Mouse (Mus musculus) adipocyte (in vitro differentiated cells): ENCODE data around the gene Gm42742.
A peak's percentile ranks its signal among the peaks of the same experiment; 100 is the strongest.

ENCODE experiments used
- DNase-seq: peaks from one replicate; pipeline ENCODE4 v3.0.0-alpha.2; 2016; ENCODE audit warnings: low spot score

Gene Gm42742

DNA sequence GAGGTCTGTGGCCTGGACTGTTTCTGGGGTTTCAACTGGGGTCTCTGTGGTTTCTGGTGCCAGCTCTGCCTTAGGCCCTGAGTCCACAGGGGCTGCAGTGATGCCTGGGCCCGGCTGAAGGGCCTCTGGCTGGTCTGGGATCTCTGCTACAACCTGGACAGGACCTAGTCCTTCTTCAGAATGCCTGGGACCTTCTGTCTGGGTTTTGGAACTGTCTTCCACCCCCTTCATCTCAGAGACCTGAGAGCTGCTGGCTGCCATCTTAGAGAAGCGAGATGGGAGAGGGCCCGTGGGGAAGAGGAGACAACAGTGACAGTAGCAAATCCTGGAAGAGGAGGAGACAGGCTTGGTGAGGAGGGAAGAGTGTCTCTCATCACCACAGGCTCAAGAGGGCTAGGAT is 866 bp downstream of the Gm42742 start:
- no peak for DNase-seq

DNA sequence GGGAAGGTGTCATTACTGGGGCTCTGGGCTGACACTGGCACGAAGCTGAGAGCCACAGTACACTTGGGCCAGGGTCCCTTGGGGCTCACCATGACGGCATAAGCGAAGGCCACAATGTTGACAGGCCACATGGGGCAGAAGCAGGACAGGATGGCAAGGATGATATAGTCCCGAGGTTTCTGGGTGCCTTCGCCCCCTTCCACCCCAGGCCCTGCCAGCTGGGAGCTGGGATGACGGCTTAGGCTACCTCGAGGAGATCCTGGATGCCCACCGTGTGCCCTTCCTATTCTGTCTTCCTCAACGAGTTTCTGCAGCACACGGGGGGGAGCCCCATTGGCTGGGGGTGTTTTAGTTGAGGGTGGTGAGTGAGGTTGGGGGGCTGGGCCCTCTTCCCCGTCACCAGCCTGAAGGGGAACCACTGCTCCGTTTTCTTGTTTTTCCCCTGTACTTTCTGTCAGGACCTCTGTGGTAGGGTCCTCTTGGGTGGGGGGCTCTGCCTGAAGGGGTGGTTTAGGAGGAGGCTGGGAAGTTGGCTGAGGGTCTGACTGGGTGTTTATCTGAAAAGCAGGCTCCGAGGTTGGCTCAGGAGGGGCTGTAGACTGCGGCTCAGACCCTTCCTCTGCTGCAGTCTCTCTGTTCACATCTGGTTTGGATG is 1.5 kb downstream of the Gm42742 start:
- DNase-seq = no peak

DNA sequence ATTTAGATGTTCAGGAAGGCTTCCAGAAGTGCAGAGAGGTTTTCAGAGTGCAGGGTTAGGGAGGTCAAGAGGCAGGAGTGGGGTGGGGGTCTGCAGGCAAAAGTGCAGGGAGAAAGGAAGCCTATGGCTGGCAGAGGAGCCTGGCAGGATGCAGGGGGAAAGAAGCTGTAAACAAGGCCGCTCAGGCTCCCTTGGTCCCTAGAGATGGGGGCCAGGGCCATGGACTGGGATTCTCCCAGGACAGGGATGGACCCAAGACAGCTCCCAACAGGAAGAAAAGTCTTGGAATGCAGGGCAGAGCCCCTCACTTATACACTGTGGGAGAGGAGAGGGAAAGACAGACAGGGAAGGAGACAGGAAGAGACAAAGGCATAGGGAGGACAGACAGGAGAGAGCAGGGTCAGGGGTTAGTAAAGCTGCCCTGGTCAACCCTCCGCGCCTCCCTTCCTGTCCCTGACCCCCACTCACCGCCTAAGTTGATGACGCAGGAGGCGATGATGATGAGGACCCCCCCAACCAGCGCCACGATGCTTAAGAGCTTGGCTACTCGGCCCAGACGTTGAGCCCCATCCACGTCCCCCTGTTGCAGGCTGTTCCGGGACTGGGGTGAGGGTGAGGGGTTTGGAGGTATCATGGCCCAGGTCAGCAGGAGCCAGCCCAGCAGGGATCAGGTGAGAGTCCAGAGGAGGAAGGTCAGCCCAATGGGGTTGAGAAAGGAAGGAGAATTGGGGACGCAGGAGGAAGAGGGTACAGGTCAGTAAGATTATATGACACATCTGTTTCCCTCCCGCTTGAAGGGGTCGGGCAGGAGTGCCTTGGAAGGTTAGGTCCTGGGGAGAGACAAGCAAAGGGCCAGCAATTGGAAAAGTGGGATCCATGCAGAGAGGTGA is 2.2 kb downstream of the Gm42742 start:
- no peak for DNase-seq

DNA sequence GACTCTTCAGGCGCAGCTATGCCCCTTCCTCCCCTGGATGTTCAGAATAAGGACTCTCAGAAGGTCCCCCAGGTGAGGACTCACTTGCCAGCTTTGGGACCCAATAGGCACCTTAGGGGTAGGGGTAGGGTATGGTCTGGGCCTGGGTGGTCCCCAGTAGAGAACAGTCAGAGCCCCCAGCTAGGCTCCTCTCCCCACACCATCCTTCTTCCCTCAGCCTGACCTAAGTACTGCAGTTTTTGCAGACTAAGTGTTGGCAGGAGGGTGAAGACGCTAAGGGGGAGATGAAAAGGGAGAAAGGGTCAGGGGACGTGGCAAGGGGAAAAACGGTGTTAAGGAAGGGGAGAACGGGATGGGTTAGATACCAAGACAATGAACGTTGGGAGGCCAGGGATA is 2.9 kb downstream of the Gm42742 start:
- no peak for DNase-seq

DNA sequence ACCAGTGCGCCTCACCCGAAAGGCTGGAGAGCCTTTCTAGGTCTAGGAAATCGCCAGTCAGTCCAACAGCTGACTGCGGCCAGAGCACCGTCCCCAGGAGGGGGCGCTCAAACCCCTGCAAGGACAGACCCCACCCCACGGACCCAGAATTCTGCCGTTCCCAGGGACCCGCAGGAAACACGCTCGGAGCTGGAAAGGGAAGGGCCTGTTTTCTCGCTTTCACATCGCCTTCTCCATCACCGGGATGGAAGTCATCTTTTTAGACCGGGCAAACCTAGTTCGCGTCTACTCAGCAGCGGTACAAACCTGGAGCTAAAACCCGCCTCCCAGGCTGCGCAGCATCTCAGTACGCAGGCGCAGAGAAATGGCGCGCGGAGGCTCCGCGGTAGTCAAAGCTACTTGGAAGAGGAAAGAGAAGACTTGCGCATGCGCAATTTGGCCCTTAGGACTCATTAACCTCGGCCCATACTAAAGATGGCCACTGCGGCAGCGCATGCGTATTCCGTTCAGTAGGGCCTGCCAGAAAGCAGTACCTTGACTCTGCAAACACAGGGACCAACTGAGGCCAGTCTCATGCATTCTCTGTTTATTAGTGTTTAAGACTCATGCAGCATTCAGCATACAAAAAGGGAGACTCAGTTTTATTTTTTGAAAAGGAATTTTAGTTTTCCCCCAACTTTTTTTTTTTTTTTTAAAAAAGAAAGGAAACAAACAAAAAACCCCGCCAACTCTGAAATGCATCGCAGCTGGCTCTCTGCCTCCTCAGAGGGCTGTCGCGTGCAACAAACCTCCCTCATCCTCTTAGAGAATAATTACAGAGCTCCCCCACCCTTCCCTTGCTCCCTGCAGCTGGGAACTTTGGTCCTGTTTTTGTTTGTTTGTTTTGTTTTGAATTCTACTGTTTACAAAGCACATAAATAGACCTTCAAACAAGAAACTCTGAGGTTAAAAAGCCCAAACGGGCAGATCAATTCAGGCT is 3.6 kb downstream of the Gm42742 start, which contains the start of gene Pagr1a:
Gene Pagr1a, minus strand, starts transcription at position 382 of the 979 bp plus-strand sequence.
- peak; percentile 98 for DNase-seq

DNA sequence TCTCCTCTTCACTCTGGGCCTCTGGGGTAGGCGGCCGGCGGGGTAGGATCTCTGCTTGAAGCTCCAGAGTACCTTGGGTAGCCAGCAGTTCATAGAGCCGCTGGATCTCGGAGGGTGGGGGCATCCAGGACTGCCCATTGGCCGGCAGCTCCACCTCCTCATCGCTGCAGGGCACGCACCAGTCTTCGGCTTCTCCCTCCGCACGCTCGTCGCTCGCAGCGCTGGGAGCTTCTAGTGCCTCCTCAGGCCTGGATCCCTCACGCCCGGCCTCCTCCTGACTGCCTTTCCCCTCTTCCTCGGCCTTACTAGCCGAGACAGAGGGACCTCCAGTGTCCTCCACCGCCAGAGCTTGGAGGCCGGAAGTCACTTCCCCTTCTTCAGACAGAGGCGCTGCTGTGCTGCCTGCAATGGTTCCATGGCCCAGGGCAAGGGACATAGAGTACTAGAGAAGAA is 4.4 kb downstream of the Gm42742 start:
- DNase-seq = no peak

DNA sequence TGATC is 4.6 kb downstream of the Gm42742 start, which contains the start of gene Pagr1b:
Gene Pagr1b, minus strand, starts transcription at position 4 of the 5 bp plus-strand sequence.
- no peak for DNase-seq

DNA sequence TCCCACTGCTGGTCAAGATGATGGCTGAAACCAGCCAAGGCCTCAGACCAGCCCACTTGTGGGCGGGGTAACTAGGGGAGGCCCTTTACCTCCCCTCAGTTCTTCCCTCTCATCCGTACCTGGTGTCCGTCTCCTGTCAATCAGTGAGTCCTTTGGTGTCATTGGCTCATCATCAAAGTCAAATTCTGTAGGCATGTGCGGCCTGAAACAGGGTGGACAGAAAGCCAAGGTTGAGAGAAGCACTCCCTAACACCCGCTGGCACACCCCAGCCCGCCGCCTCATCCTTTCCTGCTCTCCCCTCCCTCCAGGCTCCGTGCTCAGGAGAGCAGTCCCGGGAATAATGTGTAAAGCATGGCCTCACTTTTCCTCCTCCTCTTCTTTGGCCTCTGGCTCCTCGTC is 4.8 kb downstream of the Gm42742 start:
- peak; percentile 44 for DNase-seq

DNA sequence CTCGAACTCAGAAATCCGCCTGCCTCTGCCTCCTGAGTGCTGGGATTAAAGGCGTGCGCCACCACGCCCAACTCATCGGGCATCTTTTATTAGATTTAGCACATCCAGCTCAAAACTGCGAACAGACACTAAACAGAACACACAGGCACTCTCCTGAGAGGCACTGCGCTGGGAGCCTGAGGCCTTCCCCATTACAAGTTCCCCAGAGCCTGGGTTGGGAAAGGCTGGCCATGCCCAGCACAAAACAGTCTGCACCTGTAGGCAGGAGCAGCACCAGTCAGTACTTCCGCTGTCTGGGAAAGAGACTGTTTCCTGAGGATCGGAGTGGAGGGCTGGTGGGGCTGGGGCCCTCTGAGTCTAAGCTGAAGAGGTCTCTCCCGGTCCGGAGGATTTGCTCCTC is 5.9 kb downstream of the Gm42742 start:
- no peak for DNase-seq

DNA sequence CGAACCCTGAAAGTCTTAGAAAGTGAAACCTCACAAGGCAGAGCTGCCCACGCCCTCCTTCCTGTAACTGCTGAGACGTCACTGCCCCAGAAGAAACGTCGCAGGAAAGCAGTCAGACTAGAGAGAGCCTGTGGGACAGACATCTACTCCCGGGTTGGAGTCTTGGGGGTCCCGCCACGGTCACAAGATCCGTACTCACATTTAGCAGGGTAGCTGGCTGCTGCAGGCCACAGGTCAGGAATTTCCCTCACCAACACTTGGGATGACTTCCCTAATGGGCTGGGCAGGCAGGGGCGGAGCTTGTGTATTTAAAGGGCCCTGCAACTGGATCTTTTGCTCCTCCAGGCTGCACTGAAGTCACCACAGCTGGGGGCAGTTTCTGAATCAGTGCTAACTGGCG is 6.6 kb downstream of the Gm42742 start, which contains the start of gene Mvp:
Gene Mvp, minus strand, starts transcription at position 302 of the 400 bp plus-strand sequence.
- peak; percentile 76 for DNase-seq

DNA sequence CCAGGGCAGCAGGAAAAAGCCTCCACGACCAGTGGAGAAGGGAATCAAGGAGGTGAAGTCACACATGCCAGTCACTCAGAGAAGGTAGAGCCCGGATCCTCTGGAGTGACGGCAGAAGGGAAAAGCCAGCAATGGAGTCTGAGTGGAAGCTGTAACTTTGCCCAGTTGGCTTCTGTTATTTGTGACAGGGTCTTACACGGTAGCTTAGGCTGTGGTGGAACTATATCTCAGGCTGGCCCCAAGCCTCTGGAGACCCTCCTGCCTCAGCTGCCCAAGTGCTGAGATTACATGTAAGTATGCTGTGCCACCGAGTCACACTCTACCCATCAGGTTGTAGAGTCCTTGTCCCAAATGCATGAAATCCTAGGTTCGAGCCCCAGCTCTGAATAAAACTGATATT is 7.5 kb downstream of the Gm42742 start:
- DNase-seq = no peak

DNA sequence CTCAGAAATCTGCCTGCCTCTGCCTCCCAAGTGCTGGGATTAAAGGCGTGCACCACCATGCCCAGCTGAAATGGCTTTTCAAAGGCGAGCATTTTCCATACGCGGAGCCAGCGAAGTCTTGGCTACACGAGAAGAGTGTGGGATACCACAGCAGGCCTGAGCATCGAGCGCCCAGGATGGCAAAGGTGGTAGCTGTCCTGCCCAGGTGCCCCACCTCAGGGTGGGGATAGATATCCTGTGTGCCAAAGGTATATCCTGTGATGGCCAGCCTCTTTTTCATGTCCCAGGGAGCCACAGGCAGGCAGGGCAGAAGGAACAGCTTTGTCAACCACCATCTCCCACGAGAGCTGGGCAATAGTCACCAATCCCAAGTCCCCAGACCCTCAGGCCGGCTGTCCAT is 8.1 kb downstream of the Gm42742 start:
- no peak for DNase-seq

DNA sequence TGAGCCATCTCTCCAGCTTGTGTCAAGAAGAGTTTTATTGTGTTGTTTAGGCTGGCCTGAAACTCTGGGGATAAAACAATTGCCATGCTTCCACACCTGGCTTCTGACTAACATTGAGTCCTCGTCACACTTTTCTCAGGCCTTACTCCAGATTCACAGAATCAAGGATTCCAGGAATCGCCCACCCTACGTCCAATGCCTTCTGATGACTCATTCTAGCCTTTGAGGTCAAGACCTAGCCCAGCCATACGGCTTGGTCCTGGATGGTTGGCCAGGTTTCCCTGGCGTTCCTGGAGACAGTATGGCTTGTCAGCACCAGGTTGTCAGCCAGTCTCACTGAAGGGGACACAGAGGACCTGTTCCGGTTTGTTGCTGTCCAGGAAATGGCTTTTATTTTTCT is 8.5 kb downstream of the Gm42742 start:
- DNase-seq = no peak

DNA sequence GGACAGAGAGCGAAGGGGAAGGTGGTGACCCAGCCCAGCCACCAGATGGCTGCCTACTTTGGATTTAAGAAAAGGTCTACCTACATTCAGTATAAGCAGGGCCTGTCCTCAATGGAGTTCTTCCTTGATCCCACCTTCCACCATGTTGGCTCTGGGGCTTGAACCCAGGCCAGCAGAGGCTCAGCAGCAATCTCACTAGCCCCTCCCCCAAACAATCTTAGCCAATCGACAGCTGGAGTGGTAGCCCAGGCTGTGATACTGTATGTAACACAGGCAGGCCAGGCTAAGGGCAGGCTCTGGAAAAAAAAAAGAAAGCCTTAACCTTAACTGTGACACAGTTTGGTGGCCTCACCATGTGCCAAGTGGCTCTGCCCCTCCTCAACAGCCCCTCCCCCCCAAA is 9.2 kb downstream of the Gm42742 start:
- no peak for DNase-seq

DNA sequence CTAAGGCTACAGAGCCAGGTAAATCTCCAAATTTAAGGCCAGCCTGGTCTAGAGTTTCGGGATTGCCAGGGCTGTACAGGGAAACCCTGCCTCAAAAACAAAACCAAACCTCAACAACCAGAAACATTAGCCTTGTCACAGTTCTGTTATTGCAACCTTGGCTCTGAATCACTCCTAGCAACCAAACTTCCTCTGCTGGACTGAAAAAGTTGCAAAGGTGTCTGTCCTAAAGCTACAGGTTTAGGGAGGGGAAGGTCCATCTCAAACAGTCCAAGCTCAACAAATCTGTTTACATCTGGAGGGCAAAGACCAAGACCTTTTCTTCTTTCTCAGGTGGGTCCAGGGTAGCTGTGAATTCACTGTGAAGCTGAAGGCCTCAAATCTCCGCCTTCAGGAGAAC is 9.8 kb downstream of the Gm42742 start:
- DNase-seq = no peak

DNA sequence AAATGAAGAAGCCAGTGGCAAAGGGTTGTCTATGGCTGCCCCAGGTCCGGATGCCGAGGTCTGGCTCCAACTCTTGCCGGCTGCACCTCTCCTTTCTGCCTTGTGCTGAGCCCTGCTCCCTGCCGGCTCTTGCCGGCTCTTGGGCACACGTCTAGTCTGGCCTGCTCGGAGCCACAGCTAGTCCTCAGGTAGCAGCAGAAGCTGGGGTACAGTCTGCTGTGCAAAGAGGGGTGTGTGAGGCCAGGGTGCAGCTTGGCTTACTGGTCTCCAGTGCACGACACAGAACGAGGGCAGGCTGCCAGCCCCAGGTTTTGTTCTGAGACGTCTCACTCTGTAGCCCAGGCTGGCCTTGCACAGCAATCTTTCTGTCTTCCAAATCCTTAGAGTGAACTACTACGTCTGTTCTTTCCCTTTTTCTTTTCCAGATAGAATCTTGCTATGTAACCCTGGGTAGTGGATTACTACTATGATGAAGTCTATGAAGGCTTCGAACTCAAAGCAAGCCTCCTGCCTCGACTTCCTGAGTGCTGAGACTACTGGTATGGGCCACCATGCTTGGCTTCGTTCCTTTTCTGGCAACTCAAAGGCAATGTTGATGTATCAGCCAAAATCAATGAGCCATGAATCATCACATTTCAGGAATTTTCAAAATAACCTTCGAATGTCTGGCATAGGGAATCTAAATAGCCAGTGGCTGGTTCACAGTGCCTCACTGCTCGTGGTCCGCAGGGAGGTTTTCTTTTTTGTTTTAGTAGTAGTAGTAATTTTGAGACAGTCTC is 11.4 kb downstream of the Gm42742 start:
- no peak for DNase-seq

DNA sequence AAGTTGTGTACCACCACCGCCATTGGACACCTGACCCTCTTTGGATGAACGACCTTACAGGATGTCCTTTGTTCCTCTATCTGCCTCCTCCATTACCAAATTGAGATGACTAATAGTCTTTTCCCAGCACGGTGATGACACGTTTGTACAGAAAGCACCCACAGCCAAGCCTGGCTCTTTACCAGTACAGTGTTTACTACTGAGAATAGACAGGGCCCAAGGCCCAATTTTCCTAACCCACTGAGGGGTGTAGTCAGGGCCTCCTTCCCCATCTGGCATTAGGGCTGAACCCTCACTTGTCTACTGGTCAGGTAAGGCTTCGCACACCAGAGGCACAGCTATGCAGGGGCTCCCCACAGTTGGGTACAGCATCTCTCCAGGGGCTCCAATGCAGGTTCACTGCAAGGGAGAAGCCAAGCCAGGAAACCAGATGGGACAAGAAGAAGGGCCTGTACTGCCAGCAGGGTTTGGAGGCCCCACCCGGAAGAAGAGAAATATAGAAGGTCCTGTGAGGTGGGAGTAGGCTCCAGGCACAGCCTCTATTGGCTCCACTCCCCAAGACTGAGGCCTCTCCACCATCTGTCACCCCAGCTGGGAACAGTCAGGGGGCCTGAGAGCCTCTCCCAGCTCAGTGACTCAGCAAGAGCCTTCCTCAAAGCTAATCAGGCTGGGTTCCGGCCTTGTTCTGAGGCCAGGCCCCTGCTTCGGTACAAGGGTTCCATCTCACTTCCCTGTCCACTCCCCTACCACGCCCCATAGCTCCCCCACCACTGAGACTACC is 12.5 kb downstream of the Gm42742 start:
- DNase-seq = peak; percentile 79

DNA sequence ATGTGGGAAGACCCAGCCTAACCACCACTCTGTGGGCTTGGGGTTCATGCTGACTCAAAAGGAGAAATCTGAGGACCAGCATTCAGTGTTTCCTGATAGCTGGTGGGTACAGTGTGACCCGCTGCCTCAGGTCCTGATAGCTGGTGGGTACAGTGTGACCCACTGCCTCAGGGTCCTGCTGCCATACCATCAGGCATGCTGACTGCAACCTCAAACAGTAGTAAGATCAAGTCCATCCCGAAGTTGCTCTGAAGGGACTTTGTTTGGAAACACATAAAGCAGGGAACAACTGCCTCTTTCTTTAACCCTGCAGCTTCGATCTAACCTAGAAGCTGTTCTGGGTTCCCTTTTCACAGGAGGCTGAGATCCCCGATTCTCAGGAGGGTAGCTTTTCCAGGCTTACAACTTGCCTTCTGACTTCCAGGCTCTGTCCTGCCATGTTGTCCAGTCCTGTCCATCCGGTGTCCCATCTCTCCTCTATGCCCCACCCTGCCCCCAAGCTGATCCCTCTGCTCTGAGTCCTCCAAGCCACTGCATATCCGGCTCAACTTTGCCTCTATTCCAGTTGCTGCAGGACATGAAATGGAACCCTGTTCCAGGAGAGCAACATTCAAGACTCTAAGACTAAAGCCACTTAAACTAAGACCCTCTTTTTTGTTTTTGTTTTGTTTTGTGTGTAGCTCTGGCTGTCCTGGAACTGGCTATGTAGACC is 13.4 kb downstream of the Gm42742 start:
- no peak for DNase-seq

DNA sequence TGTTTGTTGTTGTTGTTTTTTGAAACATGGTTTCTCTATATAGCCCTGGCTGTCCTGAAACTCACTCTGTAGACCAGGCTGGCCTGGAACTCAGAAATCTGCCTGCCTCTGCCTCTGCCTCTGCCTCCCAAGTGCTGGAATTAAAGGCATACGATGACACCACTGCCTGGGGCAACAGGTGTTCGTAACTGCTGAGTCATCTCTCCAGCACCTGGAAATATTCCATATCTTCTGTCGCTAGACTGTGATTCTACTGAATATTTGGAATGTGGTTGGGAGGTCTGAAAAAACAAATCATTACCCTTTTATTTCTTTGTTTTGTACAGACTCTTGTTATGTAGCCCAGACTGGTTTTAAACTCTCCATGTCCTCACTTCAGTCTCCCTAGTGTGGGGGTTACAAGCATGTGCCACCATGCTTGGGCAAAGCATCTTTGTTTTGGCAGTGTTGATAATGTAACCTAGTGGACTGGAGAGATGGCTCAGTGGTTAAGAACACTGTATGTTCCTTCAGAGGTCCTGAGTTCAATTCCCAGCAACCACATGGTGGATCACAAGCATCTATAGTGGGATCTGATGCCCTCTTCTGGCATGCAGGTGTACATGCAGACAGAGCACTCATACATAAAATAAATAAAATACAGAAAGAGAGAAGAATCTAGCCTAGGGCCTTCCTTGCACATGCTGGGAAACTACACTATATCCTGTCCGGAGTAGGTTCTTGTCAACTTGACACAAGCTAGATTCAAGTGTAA is 16.6 kb downstream of the Gm42742 start:
- DNase-seq = no peak

DNA sequence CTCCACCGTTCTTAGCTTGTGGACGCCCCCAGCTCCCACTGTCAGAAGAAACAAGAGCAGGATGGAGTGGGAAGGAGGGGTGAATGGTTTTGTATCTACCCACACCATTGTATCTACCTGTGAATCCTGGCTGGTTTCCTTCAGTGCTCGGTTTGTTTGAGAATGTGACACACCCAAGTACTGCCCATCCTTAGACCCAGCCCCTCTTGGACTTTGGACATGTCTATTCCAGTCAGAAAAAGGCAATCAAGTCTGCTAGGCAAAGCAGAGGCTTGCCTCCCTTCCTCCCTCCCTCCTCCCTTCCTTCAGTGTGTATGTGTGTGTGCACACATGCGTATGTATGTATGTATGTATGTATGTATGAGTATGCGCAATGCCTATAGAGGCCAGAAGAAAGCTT is 17.3 kb downstream of the Gm42742 start:
- no peak for DNase-seq
